14 mouse cellular contexts compared by ENCODE assay signal in the genomic region with DNA sequence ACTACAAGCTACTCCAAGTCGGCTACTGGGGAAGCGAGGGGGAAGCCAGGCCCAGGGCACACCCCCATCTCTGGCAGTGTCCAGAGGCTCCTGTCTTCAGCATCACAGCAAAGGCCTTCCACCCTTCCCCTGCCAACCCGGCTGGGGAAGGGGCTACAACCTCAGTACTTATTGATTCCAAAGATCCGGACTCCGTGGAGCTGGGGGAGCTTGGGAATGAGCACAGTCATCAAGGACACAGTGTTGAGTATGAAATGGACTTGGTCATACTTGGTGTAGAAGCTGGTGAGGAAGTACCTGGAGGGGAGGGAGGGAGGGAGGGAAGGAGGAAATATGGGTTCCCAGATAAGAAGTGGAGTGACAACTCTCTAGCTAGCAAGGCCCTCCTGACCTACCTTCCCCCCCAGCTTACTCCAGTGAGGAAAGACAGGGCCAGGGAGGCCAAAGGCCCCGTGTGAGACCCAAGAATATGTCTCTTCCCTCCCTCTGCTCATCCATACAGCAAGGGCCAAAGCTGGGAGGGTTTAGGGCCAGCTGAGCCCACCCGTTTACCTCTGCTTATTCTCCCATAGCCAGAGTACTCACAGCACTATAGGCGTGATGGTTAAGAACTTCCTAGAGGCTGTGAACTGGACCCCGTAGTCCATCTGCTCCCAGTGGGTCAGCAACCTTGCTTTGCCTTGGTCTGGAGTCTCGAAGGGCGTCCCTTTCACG. TPM values are rescaled to one million over a fixed set of nuclear protein-coding genes. Genes with fewer than 3 reads are reported as not detected.
DNase-seq lines count a peak whose midpoint lies in the region; ATAC-seq and TF ChIP-seq lines count a peak whose summit lies in the region.
"Had no signal": no experiment of that assay in that cellular context is flagged by ENCODE, and none has a peak within 500 bp of the region (broad histone marks: within the 10 kb centered on the region; RNA-seq: fewer than 3 reads in every experiment).

No protein-coding gene starts in this region.

- H3K4me3 ChIP-seq in forebrain, embryonic 10.5 days: no peak overlapping the region; the same call in 1 of the 2 replicates
- no peak overlapping the region for H3K4me3 ChIP-seq in forebrain, embryonic 16.5 days (replicated peaks; ENCODE audit: low read length)
- no peak overlapping the region for H3K4me3 ChIP-seq in stomach, embryonic 15.5 days (replicated peaks)
- no peak overlapping the region for H3K4me3 ChIP-seq in stomach, postnatal 0 days (ENCODE audit: low read depth, low read length)
- peak overlapping the region; percentile 62 to 71 for H3K4me3 ChIP-seq in liver, embryonic 14.5 days (ENCODE audit: insufficient read depth in 1 of 2, low read depth in 2 of 2, low read length in 2 of 2)
- H3K4me3 ChIP-seq in hindbrain, embryonic 14.5 days (replicated peaks; ENCODE audit: low read length): no peak overlapping the region

- no peak for ATAC-seq in forebrain, embryonic 16.5 days
- peak; percentile 48; the same call in 1 of the 2 replicates for ATAC-seq in stomach, embryonic 15.5 days (ENCODE audit: insufficient read depth, low FRiP score, low read depth)
- no peak for ATAC-seq in stomach, postnatal 0 days (ENCODE audit: low FRiP score, low TSS enrichment)
- peak; percentile 74 for ATAC-seq in liver, embryonic 14.5 days (ENCODE audit: insufficient read depth)
- ATAC-seq in hindbrain, embryonic 14.5 days (ENCODE audit: low FRiP score): no peak

- no peak for TF ChIP-seq EP300 in stomach, postnatal 0 days (optimal IDR thresholded peaks at IDR 0.05)
- peak; percentile 72 for TF ChIP-seq EP300 in liver, embryonic 14.5 days (IDR thresholded peaks at IDR 0.05; ENCODE audit: low read depth)

- WGBS in forebrain, embryonic 10.5 days: 88% methylated on average over 12 of the region's 12 CpGs
- WGBS in forebrain, embryonic 16.5 days: 94% methylated on average over 12 of the region's 12 CpGs
- WGBS in stomach, embryonic 15.5 days: 80% methylated on average over 12 of the region's 12 CpGs
- 86% methylated on average over 12 of the region's 12 CpGs for WGBS in stomach, postnatal 0 days
- WGBS in liver, embryonic 14.5 days (ENCODE audit: insufficient replicate concordance): 14% methylated on average over 12 of the region's 12 CpGs
- WGBS in hindbrain, embryonic 14.5 days: 90% methylated on average over 12 of the region's 12 CpGs

- H3K27ac ChIP-seq in forebrain, embryonic 10.5 days: peak overlapping the region; percentile 52
- H3K27ac ChIP-seq in forebrain, embryonic 16.5 days (ENCODE audit: low read length): no peak overlapping the region
- no peak overlapping the region for H3K27ac ChIP-seq in stomach, embryonic 15.5 days
- no peak overlapping the region for H3K27ac ChIP-seq in stomach, postnatal 0 days (replicated peaks)
- H3K27ac ChIP-seq in liver, embryonic 14.5 days: peak overlapping the region; percentile 99
- H3K27ac ChIP-seq in hindbrain, embryonic 14.5 days: no peak overlapping the region

- DNase-seq in forebrain, embryonic 10.5 days (ENCODE audit: extremely low spot score, low spot score): no peak
- no peak for DNase-seq in stomach, postnatal 0 days (ENCODE audit: low spot score)
- DNase-seq in liver, embryonic 14.5 days (ENCODE audit: low read depth in 3 of 3, low spot score in 3 of 3): peak in 2 of 3 experiments; percentile 75 to 77
- no peak for DNase-seq in cerebellum, postnatal 10 days
- DNase-seq in gastrocnemius, postnatal 36 days: no peak
- no peak for DNase-seq in hindbrain, embryonic 14.5 days (ENCODE audit: low spot score)
- DNase-seq: adrenal gland, postnatal 14 days; cerebellum, adult 8-10 months; kidney, adult 2 months had no signal

- H3K4me2 ChIP-seq in forebrain, embryonic 16.5 days (ENCODE audit: low read length): no peak overlapping the region
- H3K4me2 ChIP-seq in stomach, embryonic 15.5 days: no peak overlapping the region
- H3K4me2 ChIP-seq in stomach, postnatal 0 days (replicated peaks; ENCODE audit: low read depth): no peak overlapping the region
- H3K4me2 ChIP-seq in liver, embryonic 14.5 days (ENCODE audit: low read depth): peak overlapping the region; percentile 94
- no peak overlapping the region for H3K4me2 ChIP-seq in hindbrain, embryonic 14.5 days (replicated peaks)

- H3K27me3 ChIP-seq in forebrain, embryonic 10.5 days (ENCODE audit: poor library complexity, severe bottlenecking): no peaks in the 10 kb centered on the region
- H3K27me3 ChIP-seq in forebrain, embryonic 16.5 days (replicated peaks; ENCODE audit: control insufficient read depth, insufficient read depth, low read length): no peaks in the 10 kb centered on the region
- no peaks in the 10 kb centered on the region for H3K27me3 ChIP-seq in stomach, embryonic 15.5 days (replicated peaks)
- no peaks in the 10 kb centered on the region for H3K27me3 ChIP-seq in stomach, postnatal 0 days (ENCODE audit: control insufficient read depth, insufficient read depth, low read length)
- H3K27me3 ChIP-seq in liver, embryonic 14.5 days (ENCODE audit: control insufficient read depth, insufficient read depth, low read length): no peaks in the 10 kb centered on the region
- no peaks in the 10 kb centered on the region for H3K27me3 ChIP-seq in hindbrain, embryonic 14.5 days (ENCODE audit: control insufficient read depth, insufficient read depth, low read length)

- no peak for TF ChIP-seq CTCF in stomach, postnatal 0 days (IDR thresholded peaks at IDR 0.05; ENCODE audit: low read depth)
- TF ChIP-seq CTCF in liver, embryonic 14.5 days (IDR thresholded peaks at IDR 0.05; ENCODE audit: low read depth): no peak

- H3K36me3 ChIP-seq in forebrain, embryonic 10.5 days (replicated peaks): peaks cover 43% of the 10 kb centered on the region
- peaks cover 6% of the 10 kb centered on the region for H3K36me3 ChIP-seq in forebrain, embryonic 16.5 days (ENCODE audit: control insufficient read depth, insufficient read depth)
- peaks cover 17% of the 10 kb centered on the region for H3K36me3 ChIP-seq in stomach, embryonic 15.5 days
- H3K36me3 ChIP-seq in stomach, postnatal 0 days (ENCODE audit: control insufficient read depth, insufficient read depth, low read length): peaks cover 8% of the 10 kb centered on the region
- peaks cover 11% of the 10 kb centered on the region for H3K36me3 ChIP-seq in liver, embryonic 14.5 days (replicated peaks; ENCODE audit: control insufficient read depth, insufficient read depth, low read depth)
- peaks cover 28% of the 10 kb centered on the region for H3K36me3 ChIP-seq in hindbrain, embryonic 14.5 days (replicated peaks; ENCODE audit: control insufficient read depth, insufficient read depth)

- H3K4me1 ChIP-seq in forebrain, embryonic 10.5 days: peaks cover 36% of the 10 kb centered on the region
- peaks cover 19% of the 10 kb centered on the region for H3K4me1 ChIP-seq in forebrain, embryonic 16.5 days (replicated peaks; ENCODE audit: control insufficient read depth, insufficient read depth, low read length)
- peaks cover 24% of the 10 kb centered on the region for H3K4me1 ChIP-seq in stomach, embryonic 15.5 days
- peaks cover 6% of the 10 kb centered on the region for H3K4me1 ChIP-seq in stomach, postnatal 0 days (replicated peaks; ENCODE audit: control insufficient read depth, insufficient read depth)
- peaks cover 46 to 71% of the 10 kb centered on the region in 2 experiments for H3K4me1 ChIP-seq in liver, embryonic 14.5 days (replicated peaks; ENCODE audit: control insufficient read depth in 2 of 2, insufficient read depth in 2 of 2, low read length in 1 of 2)
- peaks cover 20% of the 10 kb centered on the region for H3K4me1 ChIP-seq in hindbrain, embryonic 14.5 days (replicated peaks; ENCODE audit: control insufficient read depth, insufficient read depth, low read length)

- no peaks in the 10 kb centered on the region for H3K9me3 ChIP-seq in forebrain, embryonic 10.5 days
- no peaks in the 10 kb centered on the region for H3K9me3 ChIP-seq in forebrain, embryonic 16.5 days (ENCODE audit: control insufficient read depth, low read length)
- H3K9me3 ChIP-seq in stomach, embryonic 15.5 days: no peaks in the 10 kb centered on the region
- no peaks in the 10 kb centered on the region for H3K9me3 ChIP-seq in stomach, postnatal 0 days (ENCODE audit: control insufficient read depth, low read length)
- H3K9me3 ChIP-seq in liver, embryonic 14.5 days (ENCODE audit: control insufficient read depth, low read length): no peaks in the 10 kb centered on the region
- no peaks in the 10 kb centered on the region for H3K9me3 ChIP-seq in hindbrain, embryonic 14.5 days (ENCODE audit: control insufficient read depth, low read length)

- H3K9ac ChIP-seq in forebrain, embryonic 16.5 days (replicated peaks; ENCODE audit: low read depth, low read length): no peak overlapping the region
- H3K9ac ChIP-seq in stomach, embryonic 15.5 days: no peak overlapping the region
- H3K9ac ChIP-seq in stomach, postnatal 0 days (ENCODE audit: low read length): no peak overlapping the region
- H3K9ac ChIP-seq in liver, embryonic 14.5 days (replicated peaks): peak overlapping the region; percentile 98
- no peak overlapping the region for H3K9ac ChIP-seq in hindbrain, embryonic 14.5 days

- intact Hi-C loops in gastrocnemius, postnatal 36 days (cut with DNase I): no loop called here

RNA-seq across cellular contexts. Expression of a gene that starts 4.5 kb away (rescaled TPM):
- 62.8 and 65.6 TPM in 2 replicates for polyA plus RNA-seq in forebrain, embryonic 10.5 days (2016; fragmentation: Nextera tagmentation; extraction: Ambion mirVana)
- 122 and 127 TPM in 2 replicates for polyA plus RNA-seq in forebrain, embryonic 16.5 days (2015; fragmentation: Nextera tagmentation; extraction: Ambion mirVana)
- polyA plus RNA-seq in stomach, embryonic 15.5 days (2015; fragmentation: Nextera tagmentation; extraction: Ambion mirVana): 55.6 and 61.8 TPM in 2 replicates
- 31.1 TPM in 2 replicates for polyA plus RNA-seq in stomach, postnatal 0 days (2015; fragmentation: Nextera tagmentation; extraction: Ambion mirVana)
- polyA plus RNA-seq in liver, embryonic 14.5 days (2012; rRNA removed): 23.4 and 27.4 TPM in 2 replicates
- polyA plus RNA-seq in liver, embryonic 14.5 days (2014; fragmentation: Nextera tagmentation; extraction: Ambion mirVana): 6.4 and 6.8 TPM in 2 replicates
- total RNA-seq in gastrocnemius, postnatal 36 days (2021): 10 to 100 TPM; 20.9 to 24.0 TPM
- polyA plus RNA-seq in hindbrain, embryonic 14.5 days (2014; fragmentation: Nextera tagmentation; extraction: Ambion mirVana): 14.9 and 17.3 TPM in 2 replicates

RNA-seq across cellular contexts. Expression of a gene that starts 15.4 kb away (rescaled TPM):
- polyA plus RNA-seq in forebrain, embryonic 10.5 days (2016; fragmentation: Nextera tagmentation; extraction: Ambion mirVana): not detected in 2 replicates
- polyA plus RNA-seq in forebrain, embryonic 16.5 days (2015; fragmentation: Nextera tagmentation; extraction: Ambion mirVana): not detected in 2 replicates
- not detected in 2 replicates for polyA plus RNA-seq in stomach, embryonic 15.5 days (2015; fragmentation: Nextera tagmentation; extraction: Ambion mirVana)
- not detected in 2 replicates for polyA plus RNA-seq in stomach, postnatal 0 days (2015; fragmentation: Nextera tagmentation; extraction: Ambion mirVana)
- not detected in 2 replicates for polyA plus RNA-seq in liver, embryonic 14.5 days (2012; rRNA removed)
- not detected in 2 replicates for polyA plus RNA-seq in liver, embryonic 14.5 days (2014; fragmentation: Nextera tagmentation; extraction: Ambion mirVana)
- not detected for total RNA-seq in gastrocnemius, postnatal 36 days (2021)
- polyA plus RNA-seq in hindbrain, embryonic 14.5 days (2014; fragmentation: Nextera tagmentation; extraction: Ambion mirVana): not detected in 2 replicates
- total RNA-seq: adrenal gland, postnatal 14 days had no signal
- polyA plus RNA-seq: embryonic facial prominence, embryonic 14.5 days; heart, embryonic 14.5 days; kidney, adult 2 months; limb, embryonic 14.5 days had no signal

RNA-seq across cellular contexts. Expression of a gene that starts 31.8 kb away (rescaled TPM):
- 0.26 and 0.66 TPM in 2 replicates for polyA plus RNA-seq in forebrain, embryonic 10.5 days (2016; fragmentation: Nextera tagmentation; extraction: Ambion mirVana)
- polyA plus RNA-seq in forebrain, embryonic 16.5 days (2015; fragmentation: Nextera tagmentation; extraction: Ambion mirVana): 0.25 TPM in 1 of 2 replicates, not detected in the other
- polyA plus RNA-seq in stomach, embryonic 15.5 days (2015; fragmentation: Nextera tagmentation; extraction: Ambion mirVana): 0.31 and 0.40 TPM in 2 replicates
- 0.10 and 0.16 TPM in 2 replicates for polyA plus RNA-seq in stomach, postnatal 0 days (2015; fragmentation: Nextera tagmentation; extraction: Ambion mirVana)
- polyA plus RNA-seq in liver, embryonic 14.5 days (2012; rRNA removed): 0.30 and 0.44 TPM in 2 replicates
- 0.76 and 0.83 TPM in 2 replicates for polyA plus RNA-seq in liver, embryonic 14.5 days (2014; fragmentation: Nextera tagmentation; extraction: Ambion mirVana)
- total RNA-seq in gastrocnemius, postnatal 36 days (2021): not detected
- polyA plus RNA-seq in hindbrain, embryonic 14.5 days (2014; fragmentation: Nextera tagmentation; extraction: Ambion mirVana): not detected in 2 replicates
- total RNA-seq: adrenal gland, postnatal 14 days had no signal
- polyA plus RNA-seq: embryonic facial prominence, embryonic 14.5 days had no signal

RNA-seq across cellular contexts. Expression of a gene that starts 36.9 kb away (rescaled TPM):
- 0.07 TPM in 1 of 2 replicates, not detected in the other for polyA plus RNA-seq in forebrain, embryonic 10.5 days (2016; fragmentation: Nextera tagmentation; extraction: Ambion mirVana)
- not detected in 2 replicates for polyA plus RNA-seq in forebrain, embryonic 16.5 days (2015; fragmentation: Nextera tagmentation; extraction: Ambion mirVana)
- 0.50 and 0.69 TPM in 2 replicates for polyA plus RNA-seq in stomach, embryonic 15.5 days (2015; fragmentation: Nextera tagmentation; extraction: Ambion mirVana)
- polyA plus RNA-seq in stomach, postnatal 0 days (2015; fragmentation: Nextera tagmentation; extraction: Ambion mirVana): 0.15 and 0.19 TPM in 2 replicates
- polyA plus RNA-seq in liver, embryonic 14.5 days (2012; rRNA removed): 0.15 and 0.27 TPM in 2 replicates
- polyA plus RNA-seq in liver, embryonic 14.5 days (2014; fragmentation: Nextera tagmentation; extraction: Ambion mirVana): 0.05 and 0.10 TPM in 2 replicates
- total RNA-seq in gastrocnemius, postnatal 36 days (2021): 1 to 10 TPM in 1 of 2 experiments, not detected in 1; 1.3 TPM
- 0.24 and 0.33 TPM in 2 replicates for polyA plus RNA-seq in hindbrain, embryonic 14.5 days (2014; fragmentation: Nextera tagmentation; extraction: Ambion mirVana)
- polyA plus RNA-seq: heart, embryonic 14.5 days had no signal

RNA-seq across cellular contexts. Expression of a gene that starts 42.8 kb away (rescaled TPM):
- 1.4 and 1.5 TPM in 2 replicates for polyA plus RNA-seq in forebrain, embryonic 10.5 days (2016; fragmentation: Nextera tagmentation; extraction: Ambion mirVana)
- polyA plus RNA-seq in forebrain, embryonic 16.5 days (2015; fragmentation: Nextera tagmentation; extraction: Ambion mirVana): 0.61 and 1.0 TPM in 2 replicates
- polyA plus RNA-seq in stomach, embryonic 15.5 days (2015; fragmentation: Nextera tagmentation; extraction: Ambion mirVana): 1.1 and 5.0 TPM in 2 replicates
- polyA plus RNA-seq in stomach, postnatal 0 days (2015; fragmentation: Nextera tagmentation; extraction: Ambion mirVana): 0.81 and 0.82 TPM in 2 replicates
- polyA plus RNA-seq in liver, embryonic 14.5 days (2012; rRNA removed): 0.03 and 0.19 TPM in 2 replicates
- polyA plus RNA-seq in liver, embryonic 14.5 days (2014; fragmentation: Nextera tagmentation; extraction: Ambion mirVana): 0.47 and 0.68 TPM in 2 replicates
- total RNA-seq in gastrocnemius, postnatal 36 days (2021): 1 to 10 TPM; 3.0 to 4.2 TPM
- 0.20 and 0.80 TPM in 2 replicates for polyA plus RNA-seq in hindbrain, embryonic 14.5 days (2014; fragmentation: Nextera tagmentation; extraction: Ambion mirVana)
- polyA plus RNA-seq: kidney, adult 2 months had no signal

Comparison
In these comparisons a context has a peak if more than half of its experiments do, and no peak if none do; other contexts are left out.
1. H3K27ac ChIP-seq: peak in forebrain, embryonic 10.5 days (single experiment) and liver, embryonic 14.5 days (single experiment); none in forebrain, embryonic 16.5 days (single experiment), stomach, embryonic 15.5 days (single experiment), stomach, postnatal 0 days (single experiment) and hindbrain, embryonic 14.5 days (single experiment).
2. ATAC-seq: peak in stomach, embryonic 15.5 days (single experiment) and liver, embryonic 14.5 days (single experiment); none in forebrain, embryonic 16.5 days (single experiment), stomach, postnatal 0 days (single experiment) and hindbrain, embryonic 14.5 days (single experiment).
3. DNase-seq: peak in liver, embryonic 14.5 days (2 of 3); none in forebrain, embryonic 10.5 days (single experiment), stomach, postnatal 0 days (single experiment), cerebellum, postnatal 10 days (0 of 2), gastrocnemius, postnatal 36 days (0 of 2) and hindbrain, embryonic 14.5 days (single experiment).
4. H3K4me3 ChIP-seq: peak in liver, embryonic 14.5 days (2 of 2); none in forebrain, embryonic 10.5 days (single experiment), forebrain, embryonic 16.5 days (single experiment), stomach, embryonic 15.5 days (single experiment), stomach, postnatal 0 days (single experiment) and hindbrain, embryonic 14.5 days (single experiment).